Mouse (Mus musculus): ENCODE measurements around the gene Eef1a2. TPM values are rescaled to one million over a fixed set of nuclear protein-coding genes. Genes with fewer than 3 reads are reported as not detected.

Eef1a2 gene
- polyA plus RNA-seq (2012; rRNA removed) (0.10 and 0.29 TPM in 2 replicates), polyA plus RNA-seq (2014; fragmentation: Nextera tagmentation; extraction: Ambion mirVana) (not detected in 2 replicates)

DNA sequence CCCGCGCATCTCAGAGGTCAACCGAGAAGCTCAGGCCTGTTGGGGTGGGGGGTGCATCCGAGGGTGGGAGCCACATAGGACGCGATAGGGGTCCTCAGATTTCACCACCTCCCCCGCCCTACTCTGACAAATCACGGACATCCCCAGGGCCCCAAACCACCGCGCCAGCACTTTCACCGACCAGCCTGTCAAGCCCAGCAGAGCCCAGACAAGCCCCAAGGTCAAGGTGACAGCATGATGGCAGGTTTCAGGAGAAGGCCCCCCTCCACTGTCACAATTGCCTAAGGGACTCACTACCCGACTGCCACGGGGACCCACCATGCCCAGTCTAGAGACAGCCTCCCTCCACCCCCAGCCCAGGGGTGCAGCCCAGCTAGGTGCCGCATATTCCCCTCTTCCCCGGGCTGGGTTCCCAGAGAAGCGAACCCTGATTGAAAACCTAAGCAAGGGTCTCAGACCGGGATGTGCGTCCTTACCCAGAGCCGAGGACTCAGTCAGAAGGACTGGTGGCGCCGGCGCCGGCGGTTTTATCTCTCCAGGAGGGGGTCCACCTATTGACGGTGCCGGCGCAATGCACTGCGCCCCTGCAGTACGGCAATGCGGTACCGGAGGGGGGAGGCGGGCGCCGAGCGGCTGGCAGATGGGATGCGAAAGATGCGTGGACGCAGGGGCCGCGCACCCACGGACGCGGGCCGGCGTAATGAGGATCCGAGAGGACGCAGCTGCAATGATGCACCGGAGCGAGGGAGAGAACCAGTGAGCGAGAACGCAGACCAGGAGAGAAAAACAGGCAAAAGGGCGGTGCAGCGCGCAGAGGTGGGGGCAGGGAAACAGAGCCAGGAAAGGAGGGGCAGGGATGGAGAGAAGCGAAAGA is at the start of gene Eef1a2:
Gene Eef1a2, minus strand, starts transcription at position 767 of the 874 bp plus-strand sequence.
- Histone ChIP-seq H3K27ac (replicated peaks; ENCODE audit: low read depth, low read length) (no peak within 1 kb of the TSS), H3K27me3 (ENCODE audit: control insufficient read depth, insufficient read depth, low read length) (peaks cover 38% of the 10 kb centered on the region), H3K4me3 (replicated peaks; ENCODE audit: low read length) (peak within 1 kb of the TSS; percentile 25), H3K36me3 (ENCODE audit: control insufficient read depth, insufficient read depth, low read length) (no peaks in the 10 kb centered on the region), H3K4me1 (ENCODE audit: control insufficient read depth, insufficient read depth, low read length) (no peaks in the 10 kb centered on the region), H3K9me3 (ENCODE audit: control insufficient read depth, low read length) (no peaks in the 10 kb centered on the region), H3K9ac (ENCODE audit: low read depth, low read length, severe bottlenecking) (no peak within 1 kb of the TSS), H3K4me2 (replicated peaks; ENCODE audit: low read depth, low read length, severe bottlenecking) (peak within 1 kb of the TSS; percentile 43)
- WGBS = 4% methylated on average over 55 of the region's 55 CpGs
- no peak for TF ChIP-seq POLR2A (IDR thresholded peaks at IDR 0.05; ENCODE audit: borderline replicate concordance, extremely low read depth, insufficient read depth, insufficient read length)
- no peak for DNase-seq (ENCODE audit: low spot score)
- no peak; the same call in 1 of the 2 replicates for ATAC-seq (ENCODE audit: low FRiP score, low read depth)

DNA sequence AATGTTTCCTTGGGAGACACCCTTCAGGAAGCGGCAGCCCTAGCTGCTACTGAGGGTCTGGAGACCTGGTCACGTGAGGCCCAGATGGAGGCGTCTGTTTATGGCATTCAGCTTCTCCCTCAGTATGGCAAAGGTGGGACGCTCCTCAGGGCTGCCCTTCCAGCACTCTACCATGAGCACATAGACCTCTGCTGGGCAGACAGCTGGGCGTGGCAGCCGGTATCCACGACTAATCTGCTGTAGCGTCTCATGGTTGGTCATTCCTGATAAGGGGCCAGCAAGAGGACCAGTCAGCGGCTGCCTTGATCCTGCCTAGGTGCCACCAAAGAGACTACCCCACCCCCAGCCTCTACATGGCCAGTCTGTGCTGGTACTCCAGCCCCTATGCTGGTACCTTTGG is 49.3 kb upstream of the Eef1a2 start:
- Histone ChIP-seq H3K9ac (ENCODE audit: low read depth, low read length, severe bottlenecking) (no peak overlapping the region), H3K9me3 (ENCODE audit: control insufficient read depth, low read length) (no peaks in the 10 kb centered on the region), H3K4me2 (replicated peaks; ENCODE audit: low read depth, low read length, severe bottlenecking) (no peak overlapping the region), H3K27me3 (ENCODE audit: control insufficient read depth, insufficient read depth, low read length) (peaks cover 2% of the 10 kb centered on the region; the same call in 1 of the 2 replicates), H3K4me3 (replicated peaks; ENCODE audit: low read length) (no peak overlapping the region), H3K36me3 (ENCODE audit: control insufficient read depth, insufficient read depth, low read length) (no peaks in the 10 kb centered on the region), H3K4me1 (ENCODE audit: control insufficient read depth, insufficient read depth, low read length) (no peaks in the 10 kb centered on the region), H3K27ac (replicated peaks; ENCODE audit: low read depth, low read length) (no peak overlapping the region)
- no peak for DNase-seq (ENCODE audit: low spot score)
- TF ChIP-seq POLR2A (IDR thresholded peaks at IDR 0.05; ENCODE audit: borderline replicate concordance, extremely low read depth, insufficient read depth, insufficient read length) = no peak
- WGBS = 73% methylated on average over 9 of the region's 9 CpGs
- ATAC-seq (ENCODE audit: low FRiP score, low read depth) = no peak

DNA sequence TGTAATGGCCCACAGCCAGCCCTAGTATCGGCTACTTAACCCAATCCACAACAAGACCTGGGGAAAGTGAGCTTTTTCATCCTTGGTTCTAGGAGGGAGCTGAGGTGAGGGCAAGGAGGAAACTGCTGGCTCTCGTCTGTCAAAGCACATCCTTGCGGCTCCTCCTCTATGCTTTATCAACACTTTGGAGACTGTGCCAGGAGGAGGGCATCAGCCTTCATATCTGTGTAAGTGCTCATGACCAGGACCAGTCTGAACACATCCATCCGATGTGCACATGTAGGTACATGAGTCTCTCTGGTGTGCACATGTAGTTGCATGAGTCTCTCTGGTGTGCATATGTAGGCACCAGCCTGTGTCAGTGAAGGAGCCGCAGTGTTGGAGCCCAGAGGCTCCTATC is 48.9 kb upstream of the Eef1a2 start:
- H3K4me3 ChIP-seq (replicated peaks; ENCODE audit: low read length) = no peak overlapping the region
- H3K36me3 ChIP-seq (ENCODE audit: control insufficient read depth, insufficient read depth, low read length) = no peaks in the 10 kb centered on the region
- no peak overlapping the region for H3K9ac ChIP-seq (ENCODE audit: low read depth, low read length, severe bottlenecking)
- ATAC-seq (ENCODE audit: low FRiP score, low read depth) (no peak), DNase-seq (ENCODE audit: low spot score) (no peak)
- H3K27ac ChIP-seq (replicated peaks; ENCODE audit: low read depth, low read length) = no peak overlapping the region
- no peaks in the 10 kb centered on the region for H3K4me1 ChIP-seq (ENCODE audit: control insufficient read depth, insufficient read depth, low read length)
- H3K4me2 ChIP-seq (replicated peaks; ENCODE audit: low read depth, low read length, severe bottlenecking) = no peak overlapping the region
- 82% methylated on average over 5 of the region's 5 CpGs for WGBS
- no peaks in the 10 kb centered on the region for H3K27me3 ChIP-seq (ENCODE audit: control insufficient read depth, insufficient read depth, low read length)
- TF ChIP-seq POLR2A (IDR thresholded peaks at IDR 0.05; ENCODE audit: borderline replicate concordance, extremely low read depth, insufficient read depth, insufficient read length) = no peak
- no peaks in the 10 kb centered on the region for H3K9me3 ChIP-seq (ENCODE audit: control insufficient read depth, low read length)

DNA sequence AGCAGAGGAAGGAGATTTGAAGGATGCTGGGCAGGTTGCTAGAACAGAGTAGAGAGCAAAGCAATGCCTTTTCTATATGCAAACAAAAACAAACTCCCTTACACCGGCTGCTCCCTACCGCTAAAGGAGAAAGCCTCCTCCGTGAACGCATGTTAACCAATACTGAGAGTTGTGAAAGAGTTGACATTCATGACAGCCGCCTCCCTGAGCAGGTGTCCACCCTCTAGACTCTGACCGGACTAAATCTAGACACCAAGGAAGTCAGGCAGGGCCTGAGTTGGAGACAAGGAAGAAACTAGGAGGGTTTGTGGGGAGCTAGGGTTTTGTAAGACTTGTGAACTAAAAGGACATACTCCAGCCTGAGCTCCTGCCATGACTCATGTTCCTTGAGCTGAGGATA is 46.1 kb upstream of the Eef1a2 start:
- TF ChIP-seq POLR2A (IDR thresholded peaks at IDR 0.05; ENCODE audit: borderline replicate concordance, extremely low read depth, insufficient read depth, insufficient read length) = no peak
- DNase-seq (ENCODE audit: low spot score) = no peak
- Histone ChIP-seq H3K4me2 (replicated peaks; ENCODE audit: low read depth, low read length, severe bottlenecking) (no peak overlapping the region), H3K27me3 (ENCODE audit: control insufficient read depth, insufficient read depth, low read length) (no peaks in the 10 kb centered on the region), H3K4me1 (ENCODE audit: control insufficient read depth, insufficient read depth, low read length) (no peaks in the 10 kb centered on the region), H3K27ac (replicated peaks; ENCODE audit: low read depth, low read length) (no peak overlapping the region), H3K9me3 (ENCODE audit: control insufficient read depth, low read length) (no peaks in the 10 kb centered on the region), H3K9ac (ENCODE audit: low read depth, low read length, severe bottlenecking) (no peak overlapping the region), H3K36me3 (ENCODE audit: control insufficient read depth, insufficient read depth, low read length) (no peaks in the 10 kb centered on the region), H3K4me3 (replicated peaks; ENCODE audit: low read length) (no peak overlapping the region)
- ATAC-seq (ENCODE audit: low FRiP score, low read depth) = no peak
- 78% methylated on average over 6 of the region's 6 CpGs for WGBS

DNA sequence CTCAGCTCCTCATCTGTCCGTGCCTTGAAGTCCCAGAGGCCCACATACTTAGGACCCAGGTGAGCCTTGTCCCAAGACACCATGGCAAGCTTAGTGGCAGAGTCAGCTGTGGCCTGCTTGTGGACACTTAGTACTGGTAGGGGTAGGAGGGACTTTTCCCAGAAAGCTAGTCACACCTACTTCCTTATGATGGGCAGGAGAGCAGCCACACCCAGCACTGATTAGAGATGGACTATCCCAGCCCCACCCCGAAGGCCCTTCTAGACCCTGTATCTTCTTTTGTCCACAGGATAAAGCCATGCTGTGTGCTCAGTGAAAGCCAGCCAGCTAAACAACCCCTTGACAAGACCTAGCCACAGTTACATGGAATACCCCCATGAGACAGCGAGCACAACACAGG is 45.6 kb upstream of the Eef1a2 start, which contains the start of gene Ptk6:
Gene Ptk6, minus strand, starts transcription at position 368 of the 400 bp plus-strand sequence.
- Histone ChIP-seq H3K4me2 (replicated peaks; ENCODE audit: low read depth, low read length, severe bottlenecking) (no peak within 1 kb of the TSS), H3K4me3 (replicated peaks; ENCODE audit: low read length) (no peak within 1 kb of the TSS), H3K36me3 (ENCODE audit: control insufficient read depth, insufficient read depth, low read length) (no peaks in the 10 kb centered on the region), H3K27ac (replicated peaks; ENCODE audit: low read depth, low read length) (no peak within 1 kb of the TSS), H3K9ac (ENCODE audit: low read depth, low read length, severe bottlenecking) (no peak within 1 kb of the TSS), H3K9me3 (ENCODE audit: control insufficient read depth, low read length) (no peaks in the 10 kb centered on the region), H3K27me3 (ENCODE audit: control insufficient read depth, insufficient read depth, low read length) (no peaks in the 10 kb centered on the region), H3K4me1 (ENCODE audit: control insufficient read depth, insufficient read depth, low read length) (no peaks in the 10 kb centered on the region)
- DNase-seq (ENCODE audit: low spot score) = no peak
- 85% methylated on average over 3 of the region's 3 CpGs for WGBS
- ATAC-seq (ENCODE audit: low FRiP score, low read depth) = no peak
- TF ChIP-seq POLR2A (IDR thresholded peaks at IDR 0.05; ENCODE audit: borderline replicate concordance, extremely low read depth, insufficient read depth, insufficient read length) = no peak
